Mouse (Mus musculus): Measurements from ENCODE around the gene Nuak2. TPM values are rescaled to one million over a fixed set of nuclear protein-coding genes. Genes with fewer than 3 reads are reported as not detected.
"Not testable (repeated sequence)": the region's sequence is repeated elsewhere in the genome, so short reads cannot be mapped to it uniquely, and the experiment has no call there.

Gene Nuak2
- polyA plus RNA-seq, 1 experiment from 2014 or later: 3.8 TPM

GRCm38 (mm10) chr1:132346134-132346851 is 30.4 kb downstream of the Nuak2 start:
- Histone ChIP-seq H3K9me3 (replicated peaks) (no peaks in the 10 kb centered on the region; the same call in 1 of the 2 replicates), H3K4me1 (peaks cover 16% of the 10 kb centered on the region), H3K27me3 (no peaks in the 10 kb centered on the region), H3K4me2 (no peak overlapping the region), H3K27ac (peak overlapping the region; percentile 56; the same call in 1 of the 2 replicates), H3K4me3 (replicated peaks) (no peak overlapping the region), H3K9ac (no peak overlapping the region), H3K36me3 (no peaks in the 10 kb centered on the region)
- 56% methylated on average over 12 of the region's 12 CpGs for WGBS
- ATAC-seq (replicated peaks; ENCODE audit: low FRiP score): peak; percentile 77

GRCm38 (mm10) chr1:132346951-132347350 is 31.0 kb downstream of the Nuak2 start:
- Histone ChIP-seq H3K4me3 (replicated peaks) (no peak overlapping the region), H3K27me3 (no peaks in the 10 kb centered on the region), H3K4me2 (no peak overlapping the region), H3K27ac (0 out of 2 replicates have a peak overlapping the region, but pooled peaks have one; percentile 56), H3K4me1 (peaks cover 13% of the 10 kb centered on the region), H3K9me3 (replicated peaks) (no peaks in the 10 kb centered on the region; the same call in 1 of the 2 replicates), H3K36me3 (no peaks in the 10 kb centered on the region), H3K9ac (no peak overlapping the region)
- ATAC-seq (replicated peaks; ENCODE audit: low FRiP score): no peak

GRCm38 (mm10) chr1:132348401-132348800 is 32.5 kb downstream of the Nuak2 start:
- no peaks in the 10 kb centered on the region for H3K27me3 ChIP-seq
- H3K27ac ChIP-seq: no peak overlapping the region
- ATAC-seq (replicated peaks; ENCODE audit: low FRiP score): no peak
- WGBS: 85% methylated on average over 5 of the region's 5 CpGs
- no peak overlapping the region for H3K4me2 ChIP-seq
- no peak overlapping the region for H3K9ac ChIP-seq
- no peaks in the 10 kb centered on the region for H3K36me3 ChIP-seq
- H3K9me3 ChIP-seq (replicated peaks): no peaks in the 10 kb centered on the region; the same call in 1 of the 2 replicates
- H3K4me1 ChIP-seq: peaks cover 14% of the 10 kb centered on the region
- H3K4me3 ChIP-seq (replicated peaks): no peak overlapping the region

GRCm38 (mm10) chr1:132349049-132349448 is 33.1 kb downstream of the Nuak2 start:
- not testable (repeated sequence) for H3K36me3 ChIP-seq; H3K9ac ChIP-seq; H3K27me3 ChIP-seq; H3K4me3 ChIP-seq (replicated peaks); ATAC-seq (replicated peaks; ENCODE audit: low FRiP score); H3K27ac ChIP-seq; H3K9me3 ChIP-seq (replicated peaks); H3K4me2 ChIP-seq
- H3K4me1 ChIP-seq: peaks cover 19% of the 10 kb centered on the region

- not testable (repeated sequence) for H3K4me2 ChIP-seq
Measured at GRCm38 (mm10) chr1:132349601-132350000, 33.7 kb downstream of the Nuak2 start.

GRCm38 (mm10) chr1:132351058-132351457 is 35.1 kb downstream of the Nuak2 start:
- Histone ChIP-seq H3K9me3 (replicated peaks) (no peaks in the 10 kb centered on the region; the same call in 1 of the 2 replicates), H3K4me1 (peaks cover 28% of the 10 kb centered on the region), H3K36me3 (no peaks in the 10 kb centered on the region), H3K27ac (no peak overlapping the region), H3K4me2 (no peak overlapping the region), H3K4me3 (replicated peaks) (no peak overlapping the region), H3K9ac (no peak overlapping the region), H3K27me3 (no peaks in the 10 kb centered on the region)
- WGBS: 93% methylated on average over 4 of the region's 4 CpGs
- no peak for ATAC-seq (replicated peaks; ENCODE audit: low FRiP score)

More at GRCm38 (mm10) chr1:132349601-132350000, 33.7 kb downstream of the Nuak2 start:
- not testable (repeated sequence) for ATAC-seq (replicated peaks; ENCODE audit: low FRiP score); H3K36me3 ChIP-seq; H3K4me3 ChIP-seq (replicated peaks); H3K9ac ChIP-seq; H3K9me3 ChIP-seq (replicated peaks); H3K27me3 ChIP-seq; H3K27ac ChIP-seq
- 96% methylated on average over 3 of the region's 3 CpGs for WGBS
- H3K4me1 ChIP-seq: peaks cover 24% of the 10 kb centered on the region

GRCm38 (mm10) chr1:132353389-132353788 is 37.5 kb downstream of the Nuak2 start:
- no peaks in the 10 kb centered on the region for H3K27me3 ChIP-seq
- ATAC-seq (replicated peaks; ENCODE audit: low FRiP score): no peak
- peaks cover 12% of the 10 kb centered on the region for H3K36me3 ChIP-seq
- no peak overlapping the region for H3K9ac ChIP-seq
- WGBS: 30% methylated on average over 5 of the region's 5 CpGs
- peaks cover 21% of the 10 kb centered on the region for H3K4me1 ChIP-seq
- no peak overlapping the region for H3K4me2 ChIP-seq
- H3K9me3 ChIP-seq (replicated peaks): no peaks in the 10 kb centered on the region; the same call in 1 of the 2 replicates
- no peak overlapping the region for H3K27ac ChIP-seq
- H3K4me3 ChIP-seq (replicated peaks): no peak overlapping the region

GRCm38 (mm10) chr1:132354234-132354633 is 38.3 kb downstream of the Nuak2 start:
- peaks cover 21% of the 10 kb centered on the region for H3K4me1 ChIP-seq
- H3K9me3 ChIP-seq (replicated peaks): no peaks in the 10 kb centered on the region; the same call in 1 of the 2 replicates
- no peak overlapping the region for H3K27ac ChIP-seq
- no peak overlapping the region for H3K4me2 ChIP-seq
- H3K4me3 ChIP-seq (replicated peaks): no peak overlapping the region
- H3K27me3 ChIP-seq: no peaks in the 10 kb centered on the region
- H3K9ac ChIP-seq: no peak overlapping the region
- ATAC-seq (replicated peaks; ENCODE audit: low FRiP score): no peak
- peaks cover 21% of the 10 kb centered on the region for H3K36me3 ChIP-seq
- 77% methylated on average over 9 of the region's 9 CpGs for WGBS

- H3K9ac ChIP-seq: no peak overlapping the region
- no peak for ATAC-seq (replicated peaks; ENCODE audit: low FRiP score)
Measured at GRCm38 (mm10) chr1:132355162-132355601, 39.3 kb downstream of the Nuak2 start.

GRCm38 (mm10) chr1:132355841-132356242 is 39.9 kb downstream of the Nuak2 start:
- Histone ChIP-seq H3K4me2 (no peak overlapping the region), H3K9ac (no peak overlapping the region), H3K27ac (0 out of 2 replicates have a peak overlapping the region, but pooled peaks have one; percentile 38), H3K27me3 (no peaks in the 10 kb centered on the region), H3K4me1 (peaks cover 21% of the 10 kb centered on the region), H3K9me3 (replicated peaks) (no peaks in the 10 kb centered on the region; the same call in 1 of the 2 replicates), H3K4me3 (replicated peaks) (no peak overlapping the region), H3K36me3 (peaks cover 37% of the 10 kb centered on the region)
- 0% methylated on average over 3 of the region's 3 CpGs for WGBS
- peak; percentile 5; the same call in 1 of the 2 replicates for ATAC-seq (replicated peaks; ENCODE audit: low FRiP score)

More at GRCm38 (mm10) chr1:132355162-132355601, 39.3 kb downstream of the Nuak2 start:
- Histone ChIP-seq H3K36me3 (peaks cover 30% of the 10 kb centered on the region), H3K27me3 (no peaks in the 10 kb centered on the region), H3K4me1 (peaks cover 21% of the 10 kb centered on the region), H3K27ac (0 out of 2 replicates have a peak overlapping the region, but pooled peaks have one; percentile 38), H3K9me3 (replicated peaks) (no peaks in the 10 kb centered on the region; the same call in 1 of the 2 replicates), H3K4me2 (no peak overlapping the region), H3K4me3 (replicated peaks) (no peak overlapping the region)
- 57% methylated on average over 6 of the region's 6 CpGs for WGBS

- no peak overlapping the region for H3K27ac ChIP-seq
- H3K9ac ChIP-seq: no peak overlapping the region
- peaks cover 21% of the 10 kb centered on the region for H3K4me1 ChIP-seq
- H3K9me3 ChIP-seq (replicated peaks): no peaks in the 10 kb centered on the region
- H3K27me3 ChIP-seq: no peaks in the 10 kb centered on the region
- H3K4me3 ChIP-seq (replicated peaks): no peak overlapping the region
- H3K4me2 ChIP-seq: no peak overlapping the region
- no peak for ATAC-seq (replicated peaks; ENCODE audit: low FRiP score)
- H3K36me3 ChIP-seq: peaks cover 47% of the 10 kb centered on the region
- WGBS: 70% methylated on average over 1 of the region's 1 CpGs
Measured at GRCm38 (mm10) chr1:132356841-132357240, 40.9 kb downstream of the Nuak2 start.

- Histone ChIP-seq H3K4me2 (no peak overlapping the region), H3K36me3 (peaks cover 52% of the 10 kb centered on the region), H3K4me3 (replicated peaks) (no peak overlapping the region), H3K9me3 (replicated peaks) (no peaks in the 10 kb centered on the region), H3K27me3 (no peaks in the 10 kb centered on the region), H3K27ac (no peak overlapping the region), H3K9ac (no peak overlapping the region), H3K4me1 (0 out of 2 replicates have a peak, but pooled peaks cover 3% of the 10 kb centered on the region)
- 71% methylated on average over 6 of the region's 6 CpGs for WGBS
- no peak for ATAC-seq (replicated peaks; ENCODE audit: low FRiP score)
Measured at GRCm38 (mm10) chr1:132361959-132362358, 46.0 kb downstream of the Nuak2 start.

Data from kidney, embryonic 15.5 days (tissue).